Mouse (Mus musculus) bone marrow, adult 2 months (tissue): ENCODE measurements at regions not wholly inside any gene's neighbourhood (a gene's known extent, or its start where the extent isn't known, plus 50 kb on each side); places are given as distances from the start of the nearest gene placed in this dataset.

Experiments used
- CTCF ChIP-seq: fragments of 200-500 bp; IDR thresholded peaks from 2 replicates; pipeline ENCODE4 v1.5.1; 2011; ENCODE audit warnings: low read length, control low read depth; ENCODE audit not compliant: control insufficient read depth, insufficient read depth
- POLR2A ChIP-seq: fragments of 200-500 bp; IDR thresholded peaks from 2 replicates; pipeline ENCODE4 v1.6.1; 2011; ENCODE audit warnings: low read depth, mild to moderate bottlenecking, control low read depth, low read length, borderline replicate concordance; ENCODE audit not compliant: control insufficient read depth

DNA sequence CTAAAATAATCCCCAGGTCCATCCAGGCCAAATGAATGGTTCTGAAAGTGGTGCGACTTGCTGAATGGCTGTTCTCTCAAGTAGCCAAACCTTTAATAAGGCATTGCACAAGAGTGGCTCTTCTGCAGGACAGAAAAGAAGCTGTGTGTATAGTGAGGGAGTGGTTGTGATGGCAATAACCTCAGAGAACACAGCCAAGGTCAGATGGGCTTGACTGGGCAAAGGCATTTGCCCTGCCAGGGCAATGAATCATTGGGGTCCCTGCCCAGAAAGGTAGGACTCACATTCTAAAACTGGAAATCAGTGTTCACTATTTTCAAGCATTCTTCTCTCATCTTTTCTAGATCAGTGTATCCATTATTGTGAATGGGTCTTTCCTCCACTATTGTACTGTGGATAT is 295.4 kb upstream of the Usp25 start:
- TF ChIP-seq CTCF (no peak), POLR2A (no peak)
